Mouse (Mus musculus): Measurements from ENCODE around the gene Tnfaip6. TPM values are rescaled to one million over a fixed set of nuclear protein-coding genes. Genes with fewer than 3 reads are reported as not detected.
"Not testable (repeated sequence)": the region's sequence is repeated elsewhere in the genome, so short reads cannot be mapped to it uniquely, and the experiment has no call there.

The Tnfaip6 gene
- not detected in 2 replicates for polyA plus RNA-seq (2012; ENCODE audit: insufficient read depth, insufficient read length, low replicate concordance, missing spikeins)

DNA sequence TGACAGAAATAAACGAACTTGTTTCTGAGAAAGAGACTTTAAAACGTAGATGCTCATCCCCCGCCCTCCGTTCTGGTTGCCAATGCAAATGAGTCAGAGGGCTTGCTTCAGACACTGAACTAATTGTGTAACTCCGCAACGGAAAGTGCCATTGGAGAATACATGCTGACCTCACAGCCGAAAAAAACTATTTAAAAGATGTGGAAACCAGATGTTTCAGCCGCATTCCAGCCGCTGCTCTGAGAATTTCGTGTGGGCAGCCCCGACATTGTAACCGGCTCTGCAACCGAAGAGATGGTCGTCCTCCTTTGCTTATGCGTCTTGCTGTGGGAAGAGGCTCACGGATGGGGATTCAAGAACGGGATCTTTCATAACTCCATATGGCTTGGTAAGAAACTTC is at the start of gene Tnfaip6:
Gene Tnfaip6 (plus strand): TSS at position 128 of the 400 bp plus-strand sequence.
- Histone ChIP-seq H3K27ac (ENCODE audit: insufficient read depth, low read depth, low read length) (no peak within 1 kb of the TSS), H3K4me1 (ENCODE audit: control insufficient read depth, insufficient read depth, low read length) (peaks cover 2% of the 10 kb centered on the region; the same call in 1 of the 2 replicates), H3K4me3 (ENCODE audit: insufficient read depth, low read depth, low read length) (peak within 1 kb of the TSS; percentile 55)
- peak; percentile 36; the same call in 1 of the 2 replicates for TF ChIP-seq POLR2A (IDR thresholded peaks at IDR 0.05; ENCODE audit: insufficient read depth, low read depth, low read length)
- no peak for TF ChIP-seq CTCF (IDR thresholded peaks at IDR 0.05; ENCODE audit: insufficient read depth, low read depth, low read length)
- WGBS: under 1% methylated on average over 17 of the region's 17 CpGs

GRCm38 (mm10) chr2:51989559-51989958 is 48.2 kb upstream of the Tnfaip6 start:
- no peak for TF ChIP-seq CTCF (IDR thresholded peaks at IDR 0.05; ENCODE audit: insufficient read depth, low read depth, low read length)
- TF ChIP-seq POLR2A (IDR thresholded peaks at IDR 0.05; ENCODE audit: insufficient read depth, low read depth, low read length): no peak
- 99% methylated on average over 2 of the region's 2 CpGs for WGBS
- no peaks in the 10 kb centered on the region for H3K4me1 ChIP-seq (ENCODE audit: control insufficient read depth, insufficient read depth, low read length)

DNA sequence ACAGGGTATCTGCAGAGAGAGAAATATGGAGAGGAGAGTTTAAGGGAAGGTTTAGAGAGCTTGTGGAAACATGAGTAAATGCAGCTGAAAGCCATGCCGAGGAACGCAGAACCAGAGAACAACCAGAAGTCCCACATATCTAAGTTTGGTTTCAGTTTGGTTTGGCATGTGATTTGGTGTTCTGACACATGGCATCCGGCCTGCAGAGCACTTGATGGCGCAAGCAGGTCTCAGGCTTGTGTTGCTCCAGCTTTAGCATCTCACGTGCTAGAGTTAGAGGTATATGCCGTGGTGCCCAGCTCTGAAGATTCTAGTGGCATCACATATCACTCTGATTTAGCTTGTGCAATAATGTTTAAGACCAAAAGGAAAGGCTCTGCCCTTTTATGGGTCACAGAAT is 46.4 kb upstream of the Tnfaip6 start:
- Histone ChIP-seq H3K4me3 (ENCODE audit: insufficient read depth, low read depth, low read length) (no peak overlapping the region), H3K27ac (ENCODE audit: insufficient read depth, low read depth, low read length) (no peak overlapping the region), H3K4me1 (ENCODE audit: control insufficient read depth, insufficient read depth, low read length) (no peaks in the 10 kb centered on the region)
- 94% methylated on average over 6 of the region's 6 CpGs for WGBS
- no peak for TF ChIP-seq CTCF (IDR thresholded peaks at IDR 0.05; ENCODE audit: insufficient read depth, low read depth, low read length)
- no peak for TF ChIP-seq POLR2A (IDR thresholded peaks at IDR 0.05; ENCODE audit: insufficient read depth, low read depth, low read length)

More at GRCm38 (mm10) chr2:51989559-51989958, 48.2 kb upstream of the Tnfaip6 start:
- Histone ChIP-seq H3K27ac (ENCODE audit: insufficient read depth, low read depth, low read length) (no peak overlapping the region), H3K4me3 (ENCODE audit: insufficient read depth, low read depth, low read length) (no peak overlapping the region)

DNA sequence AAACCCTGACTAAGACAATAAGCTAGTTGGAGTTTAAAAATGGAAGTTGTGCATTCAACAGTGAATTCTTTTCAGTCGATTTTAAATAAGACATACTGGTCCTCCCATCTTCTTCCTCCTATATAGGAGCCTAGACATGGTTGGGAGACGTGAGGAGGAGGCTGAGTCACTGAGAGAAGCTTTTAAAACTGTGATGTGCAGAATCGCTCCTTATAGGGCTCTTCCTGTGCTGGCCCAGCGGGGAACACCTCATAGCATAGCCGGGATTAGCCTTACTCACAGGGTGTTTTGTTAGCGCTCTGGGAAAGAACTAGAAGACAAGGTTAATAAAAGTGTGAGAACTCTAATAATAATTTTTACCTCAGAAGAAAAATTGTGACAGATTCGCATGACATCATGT is 37.8 kb upstream of the Tnfaip6 start:
- WGBS: 33% methylated on average over 7 of the region's 7 CpGs

GRCm38 (mm10) chr2:52001521-52001920 is 36.3 kb upstream of the Tnfaip6 start:
- H3K4me3 ChIP-seq (ENCODE audit: insufficient read depth, low read depth, low read length): no peak overlapping the region
- H3K4me1 ChIP-seq (ENCODE audit: control insufficient read depth, insufficient read depth, low read length): 0 out of 2 replicates have a peak, but pooled peaks cover 2% of the 10 kb centered on the region
- 85% methylated on average over 8 of the region's 8 CpGs for WGBS
- no peak for TF ChIP-seq CTCF (IDR thresholded peaks at IDR 0.05; ENCODE audit: insufficient read depth, low read depth, low read length)
- TF ChIP-seq POLR2A (IDR thresholded peaks at IDR 0.05; ENCODE audit: insufficient read depth, low read depth, low read length): no peak
- H3K27ac ChIP-seq (ENCODE audit: insufficient read depth, low read depth, low read length): no peak overlapping the region

More for the DNA sequence above, 37.8 kb upstream of the Tnfaip6 start:
- TF ChIP-seq POLR2A (IDR thresholded peaks at IDR 0.05; ENCODE audit: insufficient read depth, low read depth, low read length) (no peak), CTCF (IDR thresholded peaks at IDR 0.05; ENCODE audit: insufficient read depth, low read depth, low read length) (no peak)
- Histone ChIP-seq H3K4me1 (ENCODE audit: control insufficient read depth, insufficient read depth, low read length) (no peaks in the 10 kb centered on the region), H3K4me3 (ENCODE audit: insufficient read depth, low read depth, low read length) (no peak overlapping the region), H3K27ac (ENCODE audit: insufficient read depth, low read depth, low read length) (no peak overlapping the region)

- 94% methylated on average over 10 of the region's 10 CpGs for WGBS
Observed at GRCm38 (mm10) chr2:52002299-52002698, 35.5 kb upstream of the Tnfaip6 start.

GRCm38 (mm10) chr2:52006380-52006779 is 31.4 kb upstream of the Tnfaip6 start:
- TF ChIP-seq CTCF (IDR thresholded peaks at IDR 0.05; ENCODE audit: insufficient read depth, low read depth, low read length): no peak
- TF ChIP-seq POLR2A (IDR thresholded peaks at IDR 0.05; ENCODE audit: insufficient read depth, low read depth, low read length): no peak
- WGBS: 75% methylated on average over 3 of the region's 3 CpGs
- H3K27ac ChIP-seq (ENCODE audit: insufficient read depth, low read depth, low read length): no peak overlapping the region
- H3K4me3 ChIP-seq (ENCODE audit: insufficient read depth, low read depth, low read length): no peak overlapping the region
- H3K4me1 ChIP-seq (ENCODE audit: control insufficient read depth, insufficient read depth, low read length): 0 out of 2 replicates have a peak, but pooled peaks cover 2% of the 10 kb centered on the region

More at GRCm38 (mm10) chr2:52002299-52002698, 35.5 kb upstream of the Tnfaip6 start:
- not testable (repeated sequence) for H3K27ac ChIP-seq (ENCODE audit: insufficient read depth, low read depth, low read length); H3K4me1 ChIP-seq (ENCODE audit: control insufficient read depth, insufficient read depth, low read length); H3K4me3 ChIP-seq (ENCODE audit: insufficient read depth, low read depth, low read length)

GRCm38 (mm10) chr2:52011820-52012219 is 26.0 kb upstream of the Tnfaip6 start:
- not testable (repeated sequence) for H3K4me1 ChIP-seq (ENCODE audit: control insufficient read depth, insufficient read depth, low read length); H3K27ac ChIP-seq (ENCODE audit: insufficient read depth, low read depth, low read length)
- 89% methylated on average over 3 of the region's 3 CpGs for WGBS

GRCm38 (mm10) chr2:52013306-52013820 is 24.4 kb upstream of the Tnfaip6 start:
- no peak for TF ChIP-seq POLR2A (IDR thresholded peaks at IDR 0.05; ENCODE audit: insufficient read depth, low read depth, low read length)
- no peak for TF ChIP-seq CTCF (IDR thresholded peaks at IDR 0.05; ENCODE audit: insufficient read depth, low read depth, low read length)
- peaks cover 3% of the 10 kb centered on the region; the same call in 1 of the 2 replicates for H3K4me1 ChIP-seq (ENCODE audit: control insufficient read depth, insufficient read depth, low read length)
- 69% methylated on average over 9 of the region's 9 CpGs for WGBS
- H3K27ac ChIP-seq (ENCODE audit: insufficient read depth, low read depth, low read length): no peak overlapping the region
- no peak overlapping the region for H3K4me3 ChIP-seq (ENCODE audit: insufficient read depth, low read depth, low read length)

More at GRCm38 (mm10) chr2:52011820-52012219, 26.0 kb upstream of the Tnfaip6 start:
- not testable (repeated sequence) for H3K4me3 ChIP-seq (ENCODE audit: insufficient read depth, low read depth, low read length)

- TF ChIP-seq POLR2A (IDR thresholded peaks at IDR 0.05; ENCODE audit: insufficient read depth, low read depth, low read length) (no peak), CTCF (IDR thresholded peaks at IDR 0.05; ENCODE audit: insufficient read depth, low read depth, low read length) (no peak)
- Histone ChIP-seq H3K27ac (ENCODE audit: insufficient read depth, low read depth, low read length) (no peak overlapping the region), H3K4me1 (ENCODE audit: control insufficient read depth, insufficient read depth, low read length) (peaks cover 3% of the 10 kb centered on the region; the same call in 1 of the 2 replicates), H3K4me3 (ENCODE audit: insufficient read depth, low read depth, low read length) (no peak overlapping the region)
- 27% methylated on average over 7 of the region's 7 CpGs for WGBS
Observed at GRCm38 (mm10) chr2:52016361-52016760, 21.4 kb upstream of the Tnfaip6 start.
